In the genomic region with DNA sequence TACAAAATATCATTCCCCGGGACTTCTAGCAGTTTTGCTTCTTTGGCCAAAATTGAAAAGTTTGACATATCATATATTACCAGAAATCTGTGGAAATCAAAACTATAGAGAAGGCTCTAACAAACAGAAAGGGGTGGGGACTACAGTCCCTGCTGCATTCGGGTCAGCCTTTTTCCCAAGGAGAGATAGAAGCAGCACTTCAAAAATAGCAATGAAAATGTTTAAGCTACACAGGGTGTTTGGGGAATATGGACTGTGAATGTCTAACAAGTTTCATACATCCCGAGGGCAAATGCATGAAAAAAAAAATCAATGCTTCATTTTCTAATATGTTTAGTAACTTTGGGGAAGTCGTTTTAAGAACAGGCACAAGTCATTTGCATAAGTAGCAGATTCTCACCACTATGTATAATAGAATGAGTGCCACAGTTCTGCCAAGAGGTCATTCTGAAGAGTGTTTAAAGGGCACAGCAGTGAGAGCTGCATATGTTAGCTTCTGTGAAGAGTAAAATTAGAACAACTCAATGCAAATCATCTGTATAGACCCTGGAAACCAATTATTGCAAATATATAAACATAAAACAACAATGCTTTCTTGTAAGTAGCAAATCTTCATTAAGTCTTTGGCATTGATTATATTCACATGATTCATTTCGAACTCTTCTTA, we compare ENCODE assay signal across 19 mouse cellular contexts.
A peak's percentile ranks its signal among the peaks of the same experiment; 100 is the strongest.
DNase-seq lines count a peak whose midpoint lies in the region; ATAC-seq lines count a peak whose summit lies in the region.
"Had no signal": no experiment of that assay in that cellular context is flagged by ENCODE, and none has a peak within 500 bp of the region (broad histone marks: within the 10 kb centered on the region; RNA-seq: fewer than 3 reads in every experiment).

No protein-coding gene starts in this region.

- 69% methylated on average over 5 of the region's 5 CpGs for WGBS in forebrain, embryonic 11.5 days
- 77% methylated on average over 5 of the region's 5 CpGs for WGBS in forebrain, embryonic 10.5 days
- WGBS in forebrain, embryonic 12.5 days = 58% methylated on average over 5 of the region's 5 CpGs
- 57% methylated on average over 5 of the region's 5 CpGs for WGBS in hindbrain, embryonic 14.5 days
- WGBS in midbrain, embryonic 14.5 days = 54% methylated on average over 5 of the region's 5 CpGs

- no peak overlapping the region for H3K9ac ChIP-seq in forebrain, embryonic 11.5 days (ENCODE audit: low read length)
- H3K9ac ChIP-seq in forebrain, embryonic 12.5 days = no peak overlapping the region
- no peak overlapping the region for H3K9ac ChIP-seq in hindbrain, embryonic 14.5 days
- H3K9ac ChIP-seq in midbrain, embryonic 14.5 days (replicated peaks; ENCODE audit: low read length) = no peak overlapping the region
- H3K9ac ChIP-seq: heart, embryonic 13.5 days; liver, embryonic 12.5 days had no signal

- no peak overlapping the region for H3K4me3 ChIP-seq in forebrain, embryonic 11.5 days (ENCODE audit: low read depth, low read length)
- no peak overlapping the region for H3K4me3 ChIP-seq in forebrain, embryonic 10.5 days
- no peak overlapping the region for H3K4me3 ChIP-seq in forebrain, embryonic 12.5 days (replicated peaks)
- H3K4me3 ChIP-seq in hindbrain, embryonic 14.5 days (replicated peaks; ENCODE audit: low read length) = no peak overlapping the region
- no peak overlapping the region for H3K4me3 ChIP-seq in midbrain, embryonic 14.5 days (replicated peaks; ENCODE audit: low read depth, low read length)
- H3K4me3 ChIP-seq: heart, adult 2 months; heart, embryonic 13.5 days; liver, embryonic 12.5 days had no signal

- no peak overlapping the region for H3K4me2 ChIP-seq in forebrain, embryonic 11.5 days (ENCODE audit: low read depth, low read length, severe bottlenecking)
- H3K4me2 ChIP-seq in forebrain, embryonic 12.5 days = no peak overlapping the region
- no peak overlapping the region for H3K4me2 ChIP-seq in hindbrain, embryonic 14.5 days (replicated peaks)
- H3K4me2 ChIP-seq in midbrain, embryonic 14.5 days (ENCODE audit: low read length) = no peak overlapping the region
- H3K4me2 ChIP-seq: heart, embryonic 13.5 days; liver, embryonic 12.5 days had no signal

- peak; percentile 61; the same call in 1 of the 2 replicates for ATAC-seq in forebrain, embryonic 11.5 days (replicated peaks; ENCODE audit: low FRiP score)
- 0 out of 2 replicates have a peak, but pooled peaks have one; percentile 58 for ATAC-seq in forebrain, embryonic 12.5 days (ENCODE audit: low FRiP score)
- peak; percentile 80; the same call in 1 of the 2 replicates for ATAC-seq in hindbrain, embryonic 14.5 days (ENCODE audit: low FRiP score)
- ATAC-seq in midbrain, embryonic 14.5 days (ENCODE audit: low FRiP score, low TSS enrichment) = no peak; the same call in 1 of the 2 replicates
- ATAC-seq: liver, embryonic 12.5 days had no signal

- no peaks in the 10 kb centered on the region for H3K27me3 ChIP-seq in forebrain, embryonic 11.5 days (ENCODE audit: control insufficient read depth, insufficient read depth, low read length)
- no peaks in the 10 kb centered on the region for H3K27me3 ChIP-seq in forebrain, embryonic 10.5 days (ENCODE audit: poor library complexity, severe bottlenecking)
- no peaks in the 10 kb centered on the region for H3K27me3 ChIP-seq in forebrain, embryonic 12.5 days
- H3K27me3 ChIP-seq in hindbrain, embryonic 14.5 days (ENCODE audit: control insufficient read depth, insufficient read depth, low read length) = no peaks in the 10 kb centered on the region
- no peaks in the 10 kb centered on the region for H3K27me3 ChIP-seq in midbrain, embryonic 14.5 days (ENCODE audit: control insufficient read depth, insufficient read depth, low read length)
- H3K27me3 ChIP-seq: heart, embryonic 13.5 days; liver, embryonic 12.5 days had no signal

- H3K4me1 ChIP-seq in forebrain, embryonic 11.5 days (replicated peaks; ENCODE audit: control insufficient read depth, insufficient read depth, low read length) = no peaks in the 10 kb centered on the region
- H3K4me1 ChIP-seq in forebrain, embryonic 10.5 days = no peaks in the 10 kb centered on the region
- H3K4me1 ChIP-seq in forebrain, embryonic 12.5 days = no peaks in the 10 kb centered on the region
- no peaks in the 10 kb centered on the region for H3K4me1 ChIP-seq in hindbrain, embryonic 14.5 days (replicated peaks; ENCODE audit: control insufficient read depth, insufficient read depth, low read length)
- H3K4me1 ChIP-seq in midbrain, embryonic 14.5 days (ENCODE audit: control insufficient read depth, insufficient read depth, low read length) = no peaks in the 10 kb centered on the region
- H3K4me1 ChIP-seq: heart, embryonic 13.5 days; liver, embryonic 12.5 days had no signal

- H3K9me3 ChIP-seq in forebrain, embryonic 11.5 days (ENCODE audit: control insufficient read depth, low read length) = no peaks in the 10 kb centered on the region
- H3K9me3 ChIP-seq in forebrain, embryonic 10.5 days = no peaks in the 10 kb centered on the region
- H3K9me3 ChIP-seq in forebrain, embryonic 12.5 days = no peaks in the 10 kb centered on the region
- no peaks in the 10 kb centered on the region for H3K9me3 ChIP-seq in hindbrain, embryonic 14.5 days (ENCODE audit: control insufficient read depth, low read length)
- H3K9me3 ChIP-seq in midbrain, embryonic 14.5 days (ENCODE audit: control insufficient read depth, low read length) = no peaks in the 10 kb centered on the region
- H3K9me3 ChIP-seq: heart, embryonic 13.5 days; liver, embryonic 12.5 days had no signal

- H3K27ac ChIP-seq in forebrain, embryonic 11.5 days (ENCODE audit: low read depth, low read length) = no peak overlapping the region
- H3K27ac ChIP-seq in forebrain, embryonic 10.5 days = no peak overlapping the region
- no peak overlapping the region for H3K27ac ChIP-seq in forebrain, embryonic 12.5 days
- H3K27ac ChIP-seq in hindbrain, embryonic 14.5 days = no peak overlapping the region
- H3K27ac ChIP-seq in midbrain, embryonic 14.5 days (replicated peaks; ENCODE audit: low read depth, low read length) = no peak overlapping the region
- H3K27ac ChIP-seq: heart, adult 2 months; heart, embryonic 13.5 days; liver, embryonic 12.5 days had no signal

- DNase-seq in forebrain, embryonic 11.5 days (ENCODE audit: low spot score) = no peak
- no peak for DNase-seq in forebrain, embryonic 10.5 days (ENCODE audit: extremely low spot score, low spot score)
- DNase-seq in hindbrain, embryonic 14.5 days (ENCODE audit: low spot score) = no peak
- DNase-seq in midbrain, embryonic 14.5 days = peak; percentile 22
- no peak for DNase-seq in adrenal gland, postnatal 4 days (ENCODE audit: low spot score in 2 of 2)
- DNase-seq in c-Kit-positive CD71-positive TER-119-positive erythroid progenitor cells, embryonic 14.5 days (ENCODE audit: low spot score) = no peak
- no peak for DNase-seq in kidney, adult 9 months
- DNase-seq: adrenal gland, postnatal 10 days; cerebellum, adult 9-11 months; gastrocnemius, postnatal 36 days; heart, adult 2 months; kidney, adult 2 months; kidney, postnatal 10 days; lung, adult 18-20 months; lung, postnatal 10 days; thymus, postnatal 14 days had no signal

- no peaks in the 10 kb centered on the region for H3K36me3 ChIP-seq in forebrain, embryonic 11.5 days (ENCODE audit: control insufficient read depth, insufficient read depth, low read length)
- H3K36me3 ChIP-seq in forebrain, embryonic 10.5 days (replicated peaks) = no peaks in the 10 kb centered on the region
- no peaks in the 10 kb centered on the region for H3K36me3 ChIP-seq in forebrain, embryonic 12.5 days (replicated peaks)
- no peaks in the 10 kb centered on the region for H3K36me3 ChIP-seq in hindbrain, embryonic 14.5 days (replicated peaks; ENCODE audit: control insufficient read depth, insufficient read depth)
- no peaks in the 10 kb centered on the region for H3K36me3 ChIP-seq in midbrain, embryonic 14.5 days (ENCODE audit: control insufficient read depth, insufficient read depth, low read length)
- H3K36me3 ChIP-seq: heart, embryonic 13.5 days; liver, embryonic 12.5 days had no signal
